Mouse (Mus musculus) T-cell, adult 2 months (primary cell): ENCODE results near the gene Psma6.
"Not testable (repeated sequence)": the region's sequence is repeated elsewhere in the genome, so short reads cannot be mapped to it uniquely, and the experiment has no call there.

ENCODE experiments used
- DNase-seq: peaks from one replicate; pipeline ENCODE4 v3.0.0; 2022; ENCODE audit warnings: low spot score

Gene Psma6

DNA sequence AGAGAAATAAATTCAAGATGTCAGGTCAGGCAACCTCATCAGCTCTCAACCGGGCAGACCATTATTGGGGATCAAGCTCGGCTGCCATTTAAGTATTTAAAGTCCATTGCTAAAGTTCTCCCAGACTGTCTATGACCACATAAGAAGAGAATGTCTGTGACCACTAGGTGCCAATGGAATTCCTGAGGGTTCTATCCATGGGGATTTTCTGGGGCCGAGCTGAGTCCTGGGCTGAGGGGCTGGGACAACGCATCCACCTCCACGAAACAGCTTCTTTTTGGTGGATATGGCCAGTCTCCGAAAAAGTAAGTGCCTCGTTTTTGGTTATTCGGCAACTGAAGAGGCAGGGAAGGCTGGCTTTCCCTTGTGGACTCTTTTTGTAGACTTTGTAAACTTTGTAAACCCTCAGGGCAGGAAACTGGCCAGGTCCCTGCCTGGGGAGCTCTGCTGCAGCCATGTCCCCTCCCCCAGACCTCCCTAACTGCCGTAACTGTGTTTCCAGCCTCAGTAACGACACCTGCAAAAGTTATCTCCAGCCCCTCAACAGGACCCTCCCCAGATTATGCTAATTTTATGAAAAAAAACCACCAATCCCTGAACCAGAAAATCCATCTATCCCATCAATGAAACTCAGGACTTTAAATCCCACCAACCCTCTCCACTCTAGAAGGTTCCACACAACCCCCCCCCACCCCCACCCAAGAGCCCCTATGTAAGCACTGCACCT lies at the start of gene Psma6:
Gene Psma6 (plus strand): TSS at position 200 of the 727 bp plus-strand sequence.
- DNase-seq = no peak

DNA sequence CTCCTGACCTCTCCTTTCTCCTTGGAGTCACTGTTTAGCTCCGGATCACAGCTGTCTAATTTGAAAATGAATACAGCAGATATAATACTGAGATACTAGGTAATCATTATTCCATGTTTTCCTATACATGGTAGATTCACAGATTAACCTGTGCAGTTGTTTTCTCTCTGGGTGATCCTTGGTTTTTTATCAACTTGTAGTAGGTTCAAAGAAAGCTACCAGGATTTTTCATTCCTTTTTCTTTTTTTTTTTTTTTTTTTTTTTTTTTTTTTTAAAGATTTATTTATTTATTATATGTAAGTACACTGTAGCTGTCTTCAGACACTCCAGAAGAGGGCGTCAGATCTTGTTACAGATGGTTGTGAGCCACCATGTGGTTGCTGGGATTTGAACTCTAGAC lies 45.5 kb upstream of the Psma6 start:
- not testable (repeated sequence) for DNase-seq

DNA sequence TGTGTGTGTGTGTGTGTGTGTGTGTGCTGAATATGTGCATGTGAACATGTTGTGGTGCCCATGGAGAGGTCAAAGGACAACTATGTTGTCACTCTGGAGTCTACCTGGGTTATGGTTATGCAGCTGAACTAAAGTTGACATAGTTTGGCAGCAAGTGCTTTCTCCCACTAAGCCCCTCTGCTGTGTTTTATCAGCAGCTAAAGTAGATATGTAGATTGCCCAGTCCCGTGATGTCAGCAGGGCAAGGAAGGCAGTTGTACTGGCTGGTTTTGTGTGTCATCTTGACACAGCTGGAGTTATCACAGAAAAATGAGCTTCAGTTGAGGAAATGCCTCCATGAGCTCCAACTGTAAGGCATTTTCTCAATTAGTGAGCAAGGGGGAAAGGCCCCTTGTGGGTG lies 41.0 kb upstream of the Psma6 start:
- DNase-seq = not testable (repeated sequence)

DNA sequence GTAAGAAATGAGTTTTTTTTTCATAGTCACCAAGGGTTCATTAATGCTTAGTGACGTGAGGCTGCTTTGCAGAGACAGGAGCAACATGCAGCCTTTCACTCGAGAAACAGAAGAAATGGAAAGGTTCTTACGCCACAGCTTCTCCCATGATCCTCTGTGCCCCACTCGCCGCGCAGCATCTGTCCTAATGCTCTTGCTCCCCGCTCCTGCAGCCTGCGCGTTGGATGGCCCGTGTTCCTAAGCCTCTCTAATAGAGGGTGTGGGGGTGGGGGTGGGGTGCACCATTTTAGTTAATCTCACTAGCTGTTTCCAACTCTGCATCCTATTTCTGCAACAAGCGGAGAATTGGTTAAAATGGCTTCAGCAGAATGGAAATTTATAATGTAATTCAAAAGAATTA lies 40.0 kb upstream of the Psma6 start:
- DNase-seq = no peak

DNA sequence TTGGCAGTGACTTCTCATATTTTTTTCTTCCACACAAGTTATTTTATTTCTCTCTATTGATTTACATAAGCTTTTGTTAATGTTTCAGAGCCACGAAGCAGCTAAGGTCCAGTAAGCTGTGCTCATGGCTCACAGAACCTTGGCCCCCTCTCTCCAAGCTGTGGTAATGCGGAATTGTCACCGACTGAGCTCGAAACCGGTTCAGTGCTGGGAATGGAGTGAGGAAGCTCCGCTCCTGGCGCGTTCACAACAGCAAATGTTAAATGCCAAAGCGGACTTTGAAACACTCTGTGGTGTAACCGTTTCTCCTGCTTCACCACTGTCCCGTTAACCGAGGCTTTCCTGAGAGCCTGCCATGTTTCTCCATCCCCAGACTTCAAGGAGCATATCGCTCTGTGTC lies 39.4 kb upstream of the Psma6 start:
- no peak for DNase-seq

DNA sequence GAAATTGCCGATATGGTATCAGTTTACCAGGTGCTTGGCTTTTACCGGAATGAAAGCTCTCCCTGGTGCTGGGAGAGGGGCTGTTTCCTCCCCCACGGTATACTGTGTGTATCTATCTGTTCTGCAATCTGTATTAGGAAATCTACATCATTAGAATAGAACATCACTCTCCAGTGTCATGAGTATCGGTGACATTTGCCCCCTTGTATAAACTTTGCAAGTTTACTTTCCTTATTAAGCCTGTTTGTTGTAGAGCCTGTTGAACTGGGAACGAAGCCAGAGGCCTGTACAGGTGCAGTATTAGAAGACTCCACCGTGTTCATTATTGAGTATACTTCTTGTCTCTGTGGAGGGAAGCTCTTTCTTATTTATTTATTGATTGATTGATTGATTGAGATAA lies 30.6 kb upstream of the Psma6 start:
- DNase-seq = no peak

DNA sequence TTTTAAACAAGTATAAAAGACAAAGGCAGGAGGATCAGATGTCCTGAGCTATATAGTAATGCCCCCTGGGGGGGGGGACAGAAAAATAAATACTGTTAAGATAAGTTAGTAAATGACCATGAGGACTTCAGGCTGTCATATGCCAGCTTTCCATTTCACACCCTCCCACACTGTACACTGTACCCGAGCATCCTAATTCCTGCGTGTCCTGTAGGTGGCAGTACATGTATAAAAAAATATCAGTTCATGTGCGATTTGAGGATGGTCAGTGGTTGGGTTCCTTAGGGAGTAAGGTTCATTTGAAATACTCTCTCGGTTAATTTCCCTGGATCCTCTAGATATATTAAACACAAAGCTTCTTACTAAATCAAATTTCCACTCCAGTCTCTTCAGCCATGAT lies 29.1 kb upstream of the Psma6 start:
- peak; percentile 25 for DNase-seq

DNA sequence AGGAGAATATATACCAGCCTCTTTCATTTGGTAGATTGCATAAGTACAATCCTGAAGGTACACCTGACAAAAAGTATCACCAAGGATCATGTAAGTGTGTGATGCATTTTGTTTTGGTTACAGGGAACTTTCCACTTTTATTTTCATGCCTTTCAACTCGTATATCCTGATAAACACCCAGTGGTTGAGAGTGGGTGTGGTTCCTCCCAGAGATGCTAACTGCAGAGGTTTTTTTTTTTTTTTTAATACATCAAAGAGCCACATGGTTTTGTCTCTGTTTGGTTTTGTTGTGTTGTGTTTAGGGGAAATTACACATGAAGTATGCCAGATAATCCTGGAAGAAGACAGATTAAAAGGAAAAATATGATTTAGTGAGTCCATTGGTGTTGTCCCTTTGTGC lies 26.7 kb upstream of the Psma6 start:
- no peak for DNase-seq

DNA sequence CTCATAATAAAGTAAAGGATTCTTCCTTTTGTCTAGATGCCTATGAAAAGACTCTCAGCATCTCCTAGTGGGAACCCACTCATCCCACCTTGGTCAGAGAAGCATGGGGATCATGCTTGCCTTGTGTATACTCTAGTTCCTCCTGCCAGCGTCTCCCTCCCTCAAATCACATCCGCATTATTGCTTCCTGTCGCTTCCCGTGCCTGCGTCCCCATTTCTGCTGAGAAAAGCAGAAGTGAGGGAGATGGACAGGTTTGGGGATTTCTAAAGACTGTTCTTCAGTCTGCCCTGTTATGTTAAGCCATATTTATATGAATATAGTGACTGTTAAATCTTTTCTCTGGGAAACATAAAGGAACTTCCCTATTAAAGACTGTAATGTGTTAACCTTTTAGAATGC lies 23.1 kb upstream of the Psma6 start:
- no peak for DNase-seq

DNA sequence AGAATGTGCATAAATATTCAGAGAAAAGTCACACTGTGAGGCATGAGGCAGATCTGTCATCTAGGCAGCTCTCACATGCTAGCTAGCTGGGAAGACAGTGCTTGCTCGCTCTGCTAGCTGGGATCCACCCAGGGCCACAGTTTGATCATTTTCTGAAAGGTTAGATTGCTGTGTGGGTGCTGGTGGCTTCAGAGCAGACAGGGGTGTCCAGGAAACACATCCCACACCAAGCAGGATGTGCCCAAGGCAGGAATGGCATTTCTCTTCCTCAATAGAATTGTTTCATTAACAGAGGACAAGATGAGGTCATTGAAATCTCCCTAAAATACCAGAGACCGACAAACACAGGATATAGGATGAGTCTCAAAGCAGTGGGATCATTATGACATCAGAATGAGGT lies 18.9 kb upstream of the Psma6 start:
- no peak for DNase-seq

DNA sequence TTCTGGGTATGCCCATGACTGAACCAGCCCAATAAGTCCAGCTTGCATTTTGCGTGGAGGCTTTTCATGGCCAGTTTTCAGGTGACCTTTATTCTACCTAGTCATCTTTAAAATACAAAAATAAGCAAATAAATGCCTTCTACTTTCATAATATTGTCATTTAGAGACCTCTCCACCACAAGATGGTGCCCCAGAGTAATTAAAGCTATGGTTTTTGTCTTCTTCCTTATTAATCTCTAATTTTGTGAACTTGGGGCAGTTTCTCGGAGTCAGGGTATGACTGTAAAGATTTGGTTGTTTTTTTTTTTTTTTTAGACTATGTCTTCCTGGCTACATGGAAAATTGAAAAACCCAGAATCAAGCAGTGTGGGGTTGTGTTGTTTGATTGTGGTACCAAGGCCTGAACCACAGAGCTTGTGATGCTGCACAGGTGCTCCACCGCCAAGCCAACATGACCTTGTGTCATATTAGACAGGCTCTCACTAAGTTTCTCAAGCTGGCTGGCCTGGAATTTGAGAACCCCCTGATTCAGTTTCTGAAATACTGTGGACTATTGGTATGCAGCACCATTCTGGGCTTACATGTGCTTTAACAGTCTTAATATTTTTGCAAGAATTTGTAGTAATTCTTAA lies 11.5 kb upstream of the Psma6 start:
- DNase-seq = no peak

DNA sequence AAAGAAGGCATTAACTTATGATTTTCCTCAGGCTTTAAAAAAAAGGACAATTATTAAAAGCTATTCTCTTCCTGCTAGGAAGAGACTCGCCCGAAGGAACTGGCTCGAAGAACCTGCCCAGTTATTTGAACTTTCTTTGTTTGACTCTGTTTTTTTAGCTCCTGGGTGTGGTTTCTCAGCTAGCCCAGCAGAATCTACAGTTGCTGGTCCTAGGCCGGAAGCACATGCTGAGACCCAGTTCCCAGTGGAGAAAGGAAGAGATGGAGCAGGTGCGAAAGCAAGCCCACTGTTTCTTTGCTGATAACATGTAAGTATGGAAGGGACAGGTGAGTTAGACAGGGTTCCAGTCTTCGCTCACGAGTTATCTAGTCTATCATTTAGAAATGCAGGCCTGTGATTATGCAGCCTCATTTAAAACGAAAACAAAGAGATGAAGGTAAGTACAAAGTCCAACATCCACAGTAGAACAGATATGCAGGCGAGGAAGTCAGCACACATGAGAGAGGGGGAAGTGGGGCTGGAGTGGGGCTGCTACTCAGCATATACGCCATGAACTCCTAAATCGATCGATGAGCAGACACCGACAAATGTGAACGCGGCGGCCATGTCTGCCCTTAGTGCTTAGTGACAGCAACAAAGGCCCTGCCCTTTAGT lies 6.9 kb upstream of the Psma6 start:
- no peak for DNase-seq

DNA sequence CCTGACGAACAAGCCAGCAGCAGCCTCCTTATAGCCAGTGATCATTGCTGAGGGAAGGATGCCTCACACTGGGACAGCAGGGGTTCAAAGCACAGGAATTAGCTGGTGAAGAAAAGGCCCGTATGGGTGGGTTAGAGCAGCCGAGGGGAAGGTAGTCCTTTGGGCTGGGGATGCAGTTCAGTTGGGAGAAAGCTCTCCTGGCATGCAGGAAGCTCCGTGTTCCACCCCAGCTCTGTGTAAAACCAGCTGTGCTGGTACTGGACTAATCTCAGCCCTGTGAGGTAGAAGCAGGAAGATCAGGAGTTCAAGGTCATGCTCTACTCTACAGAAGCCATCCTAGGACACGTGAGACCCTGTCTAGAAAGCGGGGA lies 6.4 kb upstream of the Psma6 start:
- DNase-seq = no peak

DNA sequence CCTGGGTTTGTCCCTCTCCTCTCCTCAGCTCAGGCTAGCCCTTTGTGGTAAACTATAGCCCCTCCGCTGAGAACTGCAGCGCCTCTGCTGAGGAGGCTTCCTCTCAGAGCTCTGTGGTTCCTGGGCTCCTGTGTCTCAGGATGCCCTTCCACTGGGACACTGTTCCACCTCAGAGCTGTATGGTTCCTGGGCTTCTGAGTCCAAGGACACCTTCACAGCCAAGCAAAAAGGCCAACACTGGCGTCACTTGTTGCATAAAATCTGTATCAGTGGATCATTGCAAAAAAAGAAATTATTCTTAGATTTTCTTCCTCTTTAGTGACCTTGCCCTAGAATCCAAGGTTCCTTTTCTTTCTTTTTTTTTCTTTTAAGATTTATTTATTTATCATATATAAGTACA lies 804 bp downstream of the Psma6 start:
- no peak for DNase-seq

DNA sequence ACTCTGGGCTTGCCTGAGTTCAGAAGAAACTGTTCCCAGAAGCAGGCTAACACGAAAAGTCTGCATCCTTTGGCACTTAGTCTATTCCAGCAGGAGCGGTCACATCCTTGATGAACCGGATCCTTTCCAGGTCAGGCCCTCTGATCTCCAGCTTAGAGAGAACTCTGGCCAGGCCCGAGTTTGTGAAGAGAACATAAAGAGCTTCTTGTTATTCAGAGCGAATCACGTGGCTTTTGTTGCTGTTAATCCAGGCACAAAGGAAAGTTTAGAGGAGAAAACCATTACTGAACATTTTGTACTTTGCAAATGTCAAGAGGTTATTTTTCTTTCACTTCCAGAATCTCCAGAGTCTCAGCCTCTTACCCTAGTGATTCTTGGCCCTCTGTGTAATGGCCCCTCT lies 1.9 kb downstream of the Psma6 start:
- DNase-seq = no peak

DNA sequence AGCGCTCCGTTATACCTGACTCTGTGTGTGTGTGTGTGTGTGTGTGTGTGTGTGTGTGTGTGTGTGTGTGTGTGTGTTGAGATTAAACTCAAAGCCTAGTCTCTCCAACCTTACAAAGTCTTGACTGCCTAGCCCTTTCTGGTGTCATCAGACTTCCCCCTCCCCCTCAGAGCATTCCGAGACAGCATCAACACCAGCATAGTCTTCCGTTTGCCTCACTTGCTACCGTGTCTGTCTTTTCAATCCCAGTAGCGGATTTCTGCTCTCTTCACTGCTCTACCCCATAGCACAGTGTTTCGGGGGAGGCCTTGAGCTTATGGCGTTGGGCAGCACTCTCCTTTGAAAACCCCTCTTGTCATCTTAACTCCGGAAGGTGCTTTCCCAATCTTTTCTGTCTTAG lies 2.4 kb downstream of the Psma6 start:
- DNase-seq = no peak

DNA sequence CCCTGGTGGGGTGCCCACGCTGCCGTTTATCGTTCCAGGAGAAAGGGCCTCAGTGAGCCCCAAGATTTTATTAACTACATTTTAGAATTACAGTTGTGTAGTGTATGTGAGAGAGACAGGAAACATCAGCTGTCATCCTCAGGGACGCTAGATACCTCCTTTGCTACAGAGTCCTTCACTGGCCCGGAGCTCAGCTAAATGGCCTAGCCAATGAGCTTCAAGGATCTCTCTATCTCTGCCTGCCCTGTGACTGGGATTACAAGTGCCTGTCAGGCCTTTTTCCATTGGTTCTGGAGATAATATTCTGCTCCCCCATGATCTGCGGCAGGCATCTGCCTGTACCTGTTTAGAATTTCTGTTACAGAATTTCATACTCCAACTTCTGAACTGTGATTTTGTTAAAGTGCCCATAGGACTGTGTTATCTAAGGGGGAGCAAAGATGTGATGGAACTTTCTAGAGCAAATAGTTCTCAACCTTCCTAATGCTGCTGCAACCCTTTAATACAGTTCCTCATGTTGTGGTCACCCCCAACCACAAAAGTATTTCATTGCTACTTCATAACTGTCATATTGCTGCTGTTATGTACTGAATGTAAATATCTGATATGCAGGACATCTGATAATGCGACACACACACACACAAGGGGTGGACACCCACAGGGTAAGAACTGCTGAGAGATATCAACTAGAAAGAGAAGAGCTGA lies 3.2 kb downstream of the Psma6 start:
- no peak for DNase-seq

DNA sequence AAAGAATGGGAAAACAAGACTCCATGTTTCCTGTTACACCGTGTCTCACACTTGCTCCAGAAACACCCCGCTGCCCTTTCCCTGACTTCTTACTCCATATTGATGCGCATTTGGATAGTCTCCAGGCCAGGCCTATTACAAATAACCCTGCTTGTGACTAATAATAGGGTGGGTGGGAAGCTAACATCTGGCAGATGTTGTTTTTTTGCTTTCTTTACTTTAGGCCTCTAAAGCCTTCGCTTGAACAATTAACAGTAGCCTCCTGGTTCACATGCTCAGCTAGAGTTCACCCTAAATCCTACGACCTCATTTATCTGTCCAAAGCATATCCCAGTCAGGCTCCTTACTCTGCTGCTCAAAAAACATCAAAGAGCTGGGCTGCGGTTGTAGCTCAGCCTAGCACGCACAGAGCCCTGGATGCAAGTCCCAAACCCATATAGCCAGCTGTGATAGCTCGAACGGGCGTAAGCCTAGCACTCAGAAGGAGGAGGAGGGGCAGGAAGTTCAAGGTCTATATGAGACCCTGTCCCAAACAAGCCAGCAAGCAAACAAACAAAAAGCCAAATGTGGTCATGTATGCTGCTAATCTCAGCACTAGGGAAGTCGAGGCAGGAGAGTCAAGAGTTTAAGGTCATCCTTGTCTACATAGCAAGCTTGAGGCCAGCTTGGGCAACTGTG lies 3.9 kb downstream of the Psma6 start:
- DNase-seq = peak; percentile 28

DNA sequence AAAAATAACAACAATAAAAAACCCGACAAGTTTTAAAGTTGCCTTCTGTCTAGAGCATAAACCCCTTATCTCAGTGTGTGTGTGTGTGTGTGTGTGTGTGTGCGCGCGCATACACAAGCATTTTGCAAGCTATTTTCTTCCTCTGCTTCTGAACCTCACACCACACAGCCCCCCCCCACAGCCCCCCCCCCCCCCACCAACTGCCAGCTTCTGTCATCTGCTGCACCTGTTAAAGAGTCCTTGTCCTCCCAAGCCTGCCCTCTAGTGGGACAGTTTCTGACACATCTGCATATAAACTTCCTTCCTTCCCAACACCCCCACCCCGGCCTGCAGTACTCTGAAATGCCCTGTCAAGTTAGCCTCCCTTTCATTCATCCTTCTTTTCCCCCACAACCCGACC lies 4.5 kb downstream of the Psma6 start:
- peak; percentile 76 for DNase-seq

DNA sequence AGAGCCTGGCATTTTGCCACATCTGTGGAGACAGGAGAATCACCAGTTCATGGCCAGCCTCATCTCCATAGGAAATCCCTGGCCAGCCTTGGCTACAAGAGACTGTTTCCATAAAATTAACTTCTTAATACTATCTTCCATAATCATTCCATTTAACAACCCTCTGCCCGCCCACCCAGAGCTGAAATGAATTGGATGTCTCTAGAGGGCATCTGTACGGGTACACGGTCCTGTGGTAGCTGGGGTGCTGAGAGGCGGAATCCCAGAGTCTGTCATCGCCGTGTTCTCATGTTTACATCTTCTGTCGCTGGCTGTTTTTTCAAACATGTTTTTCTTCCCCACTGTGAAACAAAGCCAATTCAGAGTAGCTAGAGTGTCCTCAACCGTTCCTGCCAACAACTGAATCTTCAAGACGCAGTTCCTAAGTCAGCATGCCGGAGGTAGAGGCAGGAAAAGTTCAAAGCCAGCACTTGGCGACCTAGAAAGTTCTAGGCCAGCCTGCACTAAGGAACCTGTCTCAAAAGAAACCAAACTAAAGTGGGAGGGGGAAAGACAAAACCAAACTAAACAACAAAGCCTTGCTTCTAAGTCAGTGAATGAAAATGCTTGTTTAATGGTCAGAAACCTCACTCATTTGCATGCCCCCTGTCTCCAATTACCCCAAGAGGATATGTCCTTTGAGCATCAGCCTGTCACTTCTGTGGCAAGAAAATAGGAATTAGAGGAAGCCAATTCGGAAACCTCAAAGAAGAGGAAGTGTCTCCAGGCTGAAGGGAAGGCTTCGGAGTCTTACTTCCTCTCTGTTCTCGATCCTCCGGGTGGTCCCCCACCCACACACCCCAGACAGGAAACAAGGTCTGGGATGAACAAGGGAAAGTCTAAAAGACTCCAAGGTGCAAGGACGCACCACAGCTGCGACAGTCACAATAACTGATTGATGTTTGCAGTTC lies 5.4 kb downstream of the Psma6 start:
- peak; percentile 33 for DNase-seq

DNA sequence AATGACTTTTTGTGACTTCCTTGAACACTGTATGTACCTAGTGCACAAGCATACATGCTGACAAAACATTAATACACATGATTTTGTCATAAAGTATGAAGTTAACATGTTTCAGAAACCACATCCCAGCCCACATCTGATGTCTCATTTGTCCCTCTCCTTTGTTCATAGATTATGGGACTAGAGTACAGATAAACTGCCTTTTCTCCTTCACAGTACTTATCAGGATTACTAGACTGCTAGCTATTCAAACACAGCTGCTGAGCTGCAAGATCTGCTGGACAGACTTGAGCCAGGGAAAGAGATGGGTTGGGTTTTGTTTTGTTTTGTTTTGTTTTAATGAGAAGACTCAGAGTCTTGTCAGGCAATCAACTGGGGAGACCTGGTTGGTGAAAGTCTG lies 8.1 kb downstream of the Psma6 start:
- no peak for DNase-seq
